Mouse (Mus musculus): ENCODE results near the gene Col20a1. TPM values are rescaled to one million over a fixed set of nuclear protein-coding genes. Genes with fewer than 3 reads are reported as not detected.

Gene Col20a1
- total RNA-seq, 2 experiments from 2014 or later, result 0.51 to 0.58 TPM

GRCm38 (mm10) chr2:181052171-181052570, 65.8 kb downstream of the Col20a1 start:
- DNase-seq, result no peak
- intact Hi-C loops (cut with DNase I), result no loop called here

DNA sequence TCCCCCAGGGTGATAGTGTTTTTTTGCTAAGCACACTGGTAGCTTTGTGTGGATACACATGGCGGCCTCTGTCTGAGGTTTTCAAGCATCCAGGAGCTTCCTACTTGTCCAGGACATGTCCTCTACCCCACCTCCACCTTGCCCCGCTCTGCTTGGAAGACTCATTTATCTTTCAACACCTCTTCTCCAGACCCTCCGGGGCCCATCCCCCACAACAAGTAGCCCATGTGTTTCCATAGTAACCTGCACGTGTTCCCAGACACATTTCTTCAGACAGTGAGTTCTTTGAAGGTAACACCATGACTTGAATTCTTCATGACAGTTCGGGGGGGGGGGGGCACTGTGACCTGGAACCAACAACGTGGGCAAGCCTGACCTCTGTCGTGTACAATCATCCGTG, 71.0 kb downstream of the Col20a1 start:
- DNase-seq, result no peak
- intact Hi-C loops (cut with DNase I), result no loop called here

DNA sequence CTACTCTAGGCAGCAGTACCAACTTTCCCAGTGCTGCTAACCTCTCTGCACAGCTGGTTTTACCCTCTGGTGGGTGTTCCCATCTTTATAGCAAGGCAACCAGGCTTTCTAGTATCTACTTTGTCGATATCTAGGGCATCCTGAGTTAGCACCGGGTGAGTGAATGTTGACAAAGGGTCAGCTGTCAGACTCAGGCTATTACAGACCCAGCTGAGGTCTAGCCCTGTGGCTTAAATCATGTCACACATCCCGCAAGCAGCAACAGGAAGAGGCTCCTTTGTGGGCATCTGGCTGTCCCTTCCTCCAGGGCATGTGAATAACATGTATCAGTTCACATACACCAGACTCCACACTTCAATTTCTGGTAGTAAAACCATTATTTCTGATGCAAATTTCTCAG, 71.9 kb downstream of the Col20a1 start:
- DNase-seq, result no peak
- intact Hi-C loops (cut with DNase I), result no loop called here

DNA sequence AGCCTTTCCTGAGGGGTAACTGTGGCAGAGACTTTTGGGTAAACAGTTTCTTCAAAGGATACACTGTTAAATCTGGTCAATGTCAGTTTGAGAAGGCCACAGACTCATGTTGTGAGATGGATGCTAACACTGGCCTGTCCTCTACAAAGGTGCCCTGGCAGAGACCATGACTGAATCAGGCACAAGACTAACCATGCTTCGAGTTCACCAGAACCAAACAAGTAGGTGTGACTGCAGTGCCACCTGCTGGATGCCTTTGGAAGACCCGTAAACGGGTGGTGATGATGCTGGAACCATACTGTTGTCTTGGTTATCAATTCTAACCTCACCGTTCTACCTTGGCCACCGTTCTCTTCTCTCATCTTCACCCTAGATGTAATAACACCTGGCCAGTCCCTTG, 73.8 kb downstream of the Col20a1 start:
- intact Hi-C loops (cut with DNase I), result loop anchor here (1.0 kb wide), 2 partner anchors 64 to 135 kb away; no protein-coding TSS in a partner anchor
- peak; percentile 70 to 78 for DNase-seq

- intact Hi-C loops (cut with DNase I), result no loop called here
- no peak for DNase-seq
These were observed 79.5 kb downstream of the Col20a1 start for GRCm38 (mm10) chr2:181065827-181066226.

Other genes with a start within 250 kb of the Col20a1 start
- gene Bhlhe23, start 209.6 kb upstream of the Col20a1 start, total RNA-seq (2021), result not detected
- gene Ythdf1, start 65.6 kb upstream of the Col20a1 start, total RNA-seq (2021), result 10 to 100 TPM; 36.8 to 37.6 TPM
- gene Birc7, start 57.5 kb upstream of the Col20a1 start, total RNA-seq (2021), result not detected
- 10 to 100 TPM in 1 of 2 experiments, 1 to 10 TPM in 1; 7.7 to 11.6 TPM for gene Nkain4, start 31.8 kb upstream of the Col20a1 start, total RNA-seq (2021)
- 10 to 100 TPM; 31.2 to 37.0 TPM for gene Arfgap1, start 19.3 kb upstream of the Col20a1 start, total RNA-seq (2021)
- not detected for gene Chrna4, start 57.0 kb downstream of the Col20a1 start, total RNA-seq (2021)
- gene Kcnq2, start 148.8 kb downstream of the Col20a1 start, total RNA-seq (2021), result not detected
- 1,000 to 10,000 TPM; 1,480 to 1,577 TPM for gene Eef1a2, start 170.5 kb downstream of the Col20a1 start, total RNA-seq (2021)
- gene Ppdpf, start 200.7 kb downstream of the Col20a1 start, total RNA-seq (2021), result 10 to 100 TPM; 49.4 to 52.6 TPM
- gene Ptk6, start 216.3 kb downstream of the Col20a1 start, total RNA-seq (2021), result under 1 TPM in 1 of 2 experiments, not detected in 1; 0.05 TPM
- under 1 TPM; 0.14 to 0.49 TPM for gene Srms, start 226.7 kb downstream of the Col20a1 start, total RNA-seq (2021)
- under 1 TPM in 1 of 2 experiments, not detected in 1; 0.22 TPM for gene Fndc11, start 233.5 kb downstream of the Col20a1 start, total RNA-seq (2021)

All from heart, postnatal 36 days (tissue).